Mouse (Mus musculus) frontal cortex, postnatal 10 days (tissue): ENCODE data around the gene Crtc3.

ENCODE experiments used
- DNase-seq, 2 experiments: peaks; one replicate each; pipeline ENCODE4 v3.0.0; 2022; ENCODE audit warnings: low spot score in 2 of 2, mixed read lengths in 1 of 2

The Crtc3 gene

GRCm38 (mm10) chr7:80688556-80689220, at the start of gene Crtc3:
Crtc3 (minus strand) TSS chr7:80688877.
- peak; percentile 20 to 65 for DNase-seq

DNA sequence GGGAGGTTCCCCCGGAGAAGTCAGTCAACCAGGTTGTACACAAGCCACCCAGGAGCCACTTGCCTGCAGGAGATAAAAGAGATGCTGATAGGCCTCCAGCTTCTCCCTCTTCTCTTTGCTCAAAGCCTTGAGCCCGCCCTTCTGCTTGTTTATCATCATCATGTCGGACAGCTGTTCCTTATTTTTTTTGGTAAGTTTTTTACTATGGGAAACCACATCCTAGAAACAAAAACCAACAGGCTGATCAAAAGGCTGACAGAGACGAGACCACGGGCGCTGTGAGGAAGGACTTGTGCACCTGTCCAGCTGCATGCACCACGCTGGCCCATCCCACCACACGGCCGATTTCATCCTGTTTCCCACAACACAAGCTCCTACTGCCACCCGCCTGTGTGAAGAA, 47.5 kb upstream of the Crtc3 start:
- no peak for DNase-seq

DNA sequence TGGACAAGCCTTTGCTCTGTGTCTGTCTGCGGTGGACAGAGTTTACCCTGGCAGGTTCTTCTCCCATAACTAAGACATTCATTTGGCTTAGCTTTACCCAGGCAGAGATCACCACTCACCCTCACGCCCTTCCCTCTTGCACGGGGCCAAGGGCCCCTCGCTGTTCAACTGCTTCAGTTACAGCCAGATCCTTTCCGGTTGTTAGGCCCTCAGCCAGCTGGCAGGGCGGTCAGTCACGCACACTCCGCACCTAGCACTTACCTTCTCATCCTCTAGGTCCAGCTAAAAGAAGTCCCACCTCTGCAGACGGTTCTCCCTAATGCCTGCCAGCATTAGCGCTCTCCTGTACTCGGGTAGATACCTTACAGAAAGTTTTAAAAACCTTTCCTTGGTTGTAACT, 44.3 kb upstream of the Crtc3 start:
- DNase-seq, result no peak

DNA sequence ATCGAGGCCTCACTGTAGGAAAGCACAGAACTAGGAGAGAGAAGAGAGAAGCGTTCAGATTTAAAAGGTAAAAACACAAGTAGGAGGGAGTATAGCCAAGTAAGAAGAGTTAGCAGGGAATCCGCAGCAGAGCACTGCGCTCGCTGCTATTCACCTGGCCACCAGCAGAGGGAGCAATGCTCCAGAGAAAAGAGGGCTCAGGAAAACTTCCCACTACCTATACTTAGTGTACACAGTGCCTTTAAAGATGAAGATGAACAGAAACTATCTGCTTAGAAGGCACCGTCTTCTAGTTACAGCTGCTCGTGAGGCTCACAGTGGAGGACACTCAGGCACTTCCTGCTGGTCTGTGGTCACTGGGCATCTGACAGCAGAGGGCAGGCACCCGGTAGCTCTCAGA, 41.0 kb upstream of the Crtc3 start:
- DNase-seq, result peak in 1 of 2 experiments; percentile 68

DNA sequence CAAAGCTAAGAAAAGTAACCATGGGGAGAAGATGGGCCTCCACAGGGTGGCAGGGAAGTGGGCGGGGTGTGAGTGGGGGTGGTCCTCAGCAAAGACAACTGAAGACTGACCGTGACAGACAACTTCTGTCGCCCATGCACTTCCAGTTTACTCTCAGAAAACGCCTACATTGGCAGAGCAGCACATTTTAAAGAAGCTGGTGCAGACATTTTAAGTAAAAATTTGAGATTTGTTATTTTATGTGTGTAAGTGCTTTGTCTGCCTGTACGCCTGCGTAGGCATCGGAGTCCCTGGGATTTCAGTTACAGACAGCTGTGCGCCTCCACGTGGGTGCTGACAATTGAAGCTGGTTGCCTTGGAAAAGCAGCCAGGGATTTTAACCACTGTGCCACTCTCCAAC, 32.4 kb upstream of the Crtc3 start:
- DNase-seq, result peak in 1 of 2 experiments; percentile 29

DNA sequence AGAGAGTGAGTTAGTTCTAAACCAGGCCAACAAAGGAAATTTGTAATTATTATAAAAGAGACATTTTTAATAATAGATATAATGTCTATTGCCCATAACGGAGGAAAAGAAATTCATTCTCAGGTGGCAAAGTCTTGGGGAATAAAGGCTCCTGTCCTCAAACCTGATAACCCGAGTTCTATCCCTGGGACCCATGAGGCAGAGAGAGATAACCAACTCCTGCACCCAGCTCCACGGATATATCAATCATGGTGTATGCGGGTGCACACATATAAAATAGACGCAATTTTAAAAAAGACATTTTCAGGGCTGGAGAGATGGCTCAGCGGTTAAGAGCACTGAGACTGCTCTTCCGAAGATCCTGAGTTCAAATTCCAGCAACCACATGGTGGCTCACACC, 30.9 kb upstream of the Crtc3 start:
- DNase-seq, result no peak

- DNase-seq, result no peak
Observed at GRCm38 (mm10) chr7:80719038-80719437, 30.4 kb upstream of the Crtc3 start.

DNA sequence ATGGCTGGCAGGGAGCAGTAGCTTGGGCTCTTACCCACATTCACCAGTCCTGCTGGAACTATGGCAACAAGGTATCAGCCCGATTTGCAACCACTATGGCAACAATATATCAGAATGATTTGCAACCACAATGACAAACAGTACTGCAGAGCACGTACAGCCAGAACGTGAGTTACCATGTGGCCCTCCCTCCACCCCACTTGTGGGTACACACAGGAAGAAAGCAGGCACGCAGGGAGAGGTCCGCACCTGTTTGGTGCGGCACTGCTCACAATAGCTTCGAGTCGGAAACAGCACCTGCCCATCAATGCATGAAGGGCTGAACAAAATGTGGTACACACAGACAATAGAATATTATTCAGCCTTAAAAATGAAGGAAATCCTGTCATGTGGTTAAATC, 29.8 kb upstream of the Crtc3 start:
- no peak for DNase-seq

GRCm38 (mm10) chr7:80716758-80717157, 28.1 kb upstream of the Crtc3 start:
- DNase-seq, result no peak

DNA sequence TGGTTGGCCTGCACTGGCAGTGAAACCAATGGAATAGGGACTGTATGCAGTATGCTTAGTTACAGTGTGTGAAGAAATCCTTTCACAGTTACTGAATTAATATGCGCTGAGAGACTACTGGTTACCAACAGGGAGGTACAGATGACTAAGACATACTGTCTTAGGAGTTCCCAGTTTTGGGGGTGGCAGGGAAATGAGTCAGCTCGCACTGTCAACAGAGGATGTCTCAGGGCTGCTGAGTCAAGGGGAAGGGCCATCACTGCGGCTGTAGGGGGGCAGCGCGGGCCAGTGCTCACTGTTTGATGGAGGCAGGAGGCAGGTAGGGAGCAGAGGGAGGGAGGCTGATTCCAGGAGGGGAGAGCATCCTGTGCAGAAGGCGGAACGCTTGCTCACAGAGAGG, 26.6 kb upstream of the Crtc3 start:
- DNase-seq, result no peak

GRCm38 (mm10) chr7:80711496-80711895, 22.8 kb upstream of the Crtc3 start:
- no peak for DNase-seq

- DNase-seq, result no peak
Observed at GRCm38 (mm10) chr7:80710333-80710732, 21.7 kb upstream of the Crtc3 start.

DNA sequence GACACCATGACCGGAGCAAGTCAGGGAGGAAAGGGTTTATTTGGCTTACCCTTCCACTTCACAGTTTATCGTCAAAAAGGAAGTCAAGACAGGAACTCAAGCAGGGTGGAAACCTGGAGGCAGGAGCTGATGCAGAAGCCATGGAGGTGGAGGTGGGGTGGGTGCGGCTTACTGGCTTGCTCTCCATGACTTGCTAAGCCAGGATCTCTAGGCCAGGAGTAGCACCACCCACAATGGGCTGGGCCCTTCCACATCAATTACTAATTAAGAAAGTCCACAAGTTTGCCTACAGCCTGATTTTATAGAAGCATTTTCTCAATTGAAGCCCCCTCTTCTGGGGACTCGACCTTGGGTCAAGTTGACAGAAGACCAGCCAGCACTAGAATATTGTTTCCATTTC, 15.4 kb upstream of the Crtc3 start:
- no peak for DNase-seq

GRCm38 (mm10) chr7:80702510-80702909, 13.8 kb upstream of the Crtc3 start:
- no peak for DNase-seq

DNA sequence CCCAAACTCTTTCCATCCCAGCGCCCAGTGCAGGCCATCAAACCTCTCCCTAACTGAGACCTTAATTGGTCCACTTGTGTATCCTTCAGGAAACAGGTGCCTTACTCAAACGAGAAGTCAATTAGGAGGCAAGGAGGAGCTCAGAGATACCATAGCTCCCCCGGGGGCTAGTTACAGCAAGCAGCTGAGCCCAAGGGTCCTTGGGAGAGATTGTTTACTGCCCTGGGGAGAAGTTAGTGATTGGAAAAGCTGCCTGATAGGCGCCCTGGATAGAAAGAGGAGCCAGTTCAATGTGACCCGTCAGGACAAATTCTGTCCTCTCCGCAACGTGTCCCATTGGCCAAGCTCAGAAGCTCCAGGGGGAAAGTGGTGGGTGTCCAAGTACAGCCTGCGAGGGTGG, 11.0 kb upstream of the Crtc3 start:
- no peak for DNase-seq

DNA sequence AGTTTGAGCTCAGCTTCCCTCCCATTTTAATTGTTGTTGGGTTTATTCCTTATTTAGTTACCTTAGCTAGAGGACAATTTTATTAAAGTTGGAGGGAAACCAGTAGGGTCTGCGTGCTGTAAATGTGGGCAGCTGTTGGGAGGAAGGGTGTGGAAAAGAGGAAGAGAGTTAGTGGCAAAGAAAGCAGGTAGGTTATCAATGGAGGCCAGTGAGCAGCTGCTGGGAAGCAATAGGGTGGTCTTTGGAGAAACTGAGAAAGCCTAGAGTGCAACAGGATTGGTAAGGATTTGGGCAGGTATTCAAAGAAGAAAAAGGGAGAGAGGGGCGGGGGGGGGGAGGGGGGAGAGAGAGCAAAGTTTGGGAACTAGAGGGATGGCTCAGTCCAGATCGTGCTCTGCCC, 10.3 kb upstream of the Crtc3 start:
- DNase-seq, result no peak

DNA sequence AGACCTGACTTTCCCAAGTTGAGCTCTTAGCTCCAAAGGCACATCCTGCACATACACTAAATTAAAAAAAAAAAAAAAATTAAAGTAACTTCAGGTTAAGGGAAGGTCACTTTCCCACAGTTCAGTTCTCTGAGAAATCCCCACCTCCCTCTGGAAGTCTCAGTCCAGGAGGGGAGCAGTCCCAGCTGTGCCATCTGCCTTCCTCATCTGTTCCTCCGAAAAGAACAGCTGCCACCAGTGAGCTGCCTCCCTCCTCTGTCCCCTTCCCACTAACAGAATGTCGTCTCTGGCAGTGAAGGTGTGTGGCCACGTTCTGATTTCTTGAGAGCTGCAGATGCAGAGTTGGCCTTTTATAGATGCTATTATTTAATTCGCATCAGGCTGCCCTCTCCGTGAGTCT, 9.2 kb upstream of the Crtc3 start:
- no peak for DNase-seq

- no peak for DNase-seq
Observed at GRCm38 (mm10) chr7:80696903-80697302, 8.2 kb upstream of the Crtc3 start.

- DNase-seq, result no peak
Observed at GRCm38 (mm10) chr7:80696334-80696733, 7.7 kb upstream of the Crtc3 start.

- no peak for DNase-seq
Observed at GRCm38 (mm10) chr7:80692472-80692871, 3.8 kb upstream of the Crtc3 start.

- peak; percentile 36 to 38 for DNase-seq
Observed at GRCm38 (mm10) chr7:80691131-80691530, 2.5 kb upstream of the Crtc3 start.

DNA sequence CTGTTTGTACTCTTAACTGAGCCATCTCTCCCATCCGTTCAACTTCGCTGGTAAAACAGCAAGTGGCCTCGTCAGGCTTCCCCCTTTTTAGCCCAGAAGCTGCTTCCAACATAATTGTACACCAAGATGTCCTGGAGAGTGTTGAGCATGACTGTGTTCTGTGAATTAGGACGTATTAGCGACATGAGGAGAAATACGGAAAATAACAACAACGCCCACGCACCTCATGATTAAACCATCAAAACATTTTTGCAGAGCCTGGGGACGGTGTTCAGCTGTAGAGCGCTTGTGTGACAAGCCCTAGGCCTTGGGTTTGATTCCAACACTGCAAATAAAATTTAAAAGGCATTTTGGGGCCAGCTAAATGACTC, 529 bp upstream of the Crtc3 start:
- no peak for DNase-seq

DNA sequence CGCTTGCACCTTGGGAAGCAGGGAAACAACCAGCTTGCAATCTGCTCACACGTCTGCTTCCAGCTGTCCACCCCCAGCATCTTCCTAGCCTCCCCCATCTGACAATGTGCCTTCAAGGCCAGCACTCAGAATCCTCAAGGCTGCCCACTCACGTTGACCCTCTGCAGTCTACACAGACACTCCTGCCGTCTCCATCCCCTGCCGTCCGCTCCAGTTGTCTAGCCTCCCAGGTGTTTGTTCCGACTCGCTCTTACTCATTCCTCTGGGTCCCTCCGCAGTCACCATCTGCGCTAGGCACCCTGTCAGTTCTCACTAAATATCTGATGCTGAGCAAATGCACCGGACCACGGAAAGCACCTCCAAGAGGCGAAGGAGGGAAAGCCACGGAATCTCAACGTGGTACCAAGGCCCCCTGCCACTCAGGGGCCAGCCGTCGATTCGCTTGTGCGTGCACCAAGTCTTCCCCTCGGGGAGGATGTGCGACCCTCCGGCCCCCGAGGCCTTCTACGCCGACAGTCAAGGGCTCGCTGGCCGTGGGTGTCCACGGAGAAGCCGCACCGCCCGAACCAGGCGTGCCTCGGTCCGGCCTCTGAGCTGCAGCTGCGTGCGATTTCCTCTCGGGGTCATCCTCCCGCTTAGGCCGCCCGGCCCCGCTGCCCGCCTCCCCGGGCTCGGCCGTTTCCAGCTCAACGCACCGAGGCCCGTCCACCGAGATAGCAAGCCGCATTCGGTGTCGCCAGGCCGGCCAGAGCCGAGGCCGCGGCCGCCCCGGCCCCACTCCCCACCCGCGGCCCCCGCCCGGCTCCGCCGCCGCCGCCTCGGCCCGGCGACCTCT, 739 bp downstream of the Crtc3 start:
- DNase-seq, result peak; percentile 44 to 55
